Mouse (Mus musculus): ENCODE results near the gene Gdpd1.

GRCm38 (mm10) chr11:87001217-87001616 is 72.6 kb downstream of the Gdpd1 start:
- TF ChIP-seq HCFC1 (IDR thresholded peaks at IDR 0.05; ENCODE audit: borderline replicate concordance, insufficient read depth, low read length) (no peak), CHD2 (IDR thresholded peaks at IDR 0.05; ENCODE audit: low read depth, low read length) (no peak), ZC3H11A (IDR thresholded peaks at IDR 0.05; ENCODE audit: borderline replicate concordance, low read depth, low read length) (no peak), ZNF384 (IDR thresholded peaks at IDR 0.05; ENCODE audit: low read depth, low read length) (no peak)
